12 mouse cellular contexts compared by ENCODE assay signal in genomic region chr2:174917975-174918374, GRCm38 (mm10).
DNase-seq lines count a peak whose midpoint lies in the region; ATAC-seq lines count a peak whose summit lies in the region.
"Had no signal": no experiment of that assay in that cellular context is flagged by ENCODE, and none has a peak within 500 bp of the region (broad histone marks: within the 10 kb centered on the region; RNA-seq: fewer than 3 reads in every experiment).

No protein-coding gene starts in this region.

- peak; percentile 37; the same call in 1 of the 2 replicates for ATAC-seq in kidney, embryonic 15.5 days (replicated peaks; ENCODE audit: low FRiP score)
- peak; percentile 65 for ATAC-seq in forebrain, embryonic 12.5 days (ENCODE audit: low FRiP score)
- ATAC-seq in limb, embryonic 12.5 days (ENCODE audit: insufficient number of reproducible peaks, insufficient read depth, low FRiP score, low TSS enrichment, low read depth) = peak; percentile 58; the same call in 1 of the 2 replicates

- no peak overlapping the region for H3K4me2 ChIP-seq in kidney, embryonic 15.5 days
- peak overlapping the region; percentile 41 for H3K4me2 ChIP-seq in forebrain, embryonic 12.5 days
- peak overlapping the region; percentile 32; the same call in 1 of the 2 replicates for H3K4me2 ChIP-seq in limb, embryonic 12.5 days

- no peaks in the 10 kb centered on the region for H3K36me3 ChIP-seq in kidney, embryonic 15.5 days
- no peaks in the 10 kb centered on the region for H3K36me3 ChIP-seq in forebrain, embryonic 12.5 days (replicated peaks)
- H3K36me3 ChIP-seq in limb, embryonic 12.5 days = no peaks in the 10 kb centered on the region

- H3K4me3 ChIP-seq in kidney, embryonic 15.5 days (replicated peaks) = no peak overlapping the region
- 0 out of 2 replicates have a peak overlapping the region, but pooled peaks have one; percentile 4 for H3K4me3 ChIP-seq in forebrain, embryonic 12.5 days (replicated peaks)
- no peak overlapping the region for H3K4me3 ChIP-seq in limb, embryonic 12.5 days (replicated peaks)

- DNase-seq in kidney, postnatal 25 days = no peak
- peak; percentile 51 for DNase-seq in retina, embryonic 14.5 days (ENCODE audit: low spot score)
- DNase-seq in frontal cortex, postnatal 36 days (ENCODE audit: low spot score in 2 of 2) = no peak
- no peak for DNase-seq in ovary, postnatal 10 days (ENCODE audit: low spot score)
- DNase-seq in urinary bladder, adult 2 months (ENCODE audit: low spot score) = no peak
- DNase-seq: cerebellum, adult 11 months; heart, postnatal 36 days; layer of hippocampus, postnatal 36 days; thymus, postnatal 25 days had no signal

- no peaks in the 10 kb centered on the region for H3K27me3 ChIP-seq in kidney, embryonic 15.5 days
- no peaks in the 10 kb centered on the region for H3K27me3 ChIP-seq in forebrain, embryonic 12.5 days
- H3K27me3 ChIP-seq in limb, embryonic 12.5 days = no peaks in the 10 kb centered on the region

- H3K9ac ChIP-seq in kidney, embryonic 15.5 days = no peak overlapping the region
- peak overlapping the region; percentile 49 for H3K9ac ChIP-seq in forebrain, embryonic 12.5 days
- no peak overlapping the region for H3K9ac ChIP-seq in limb, embryonic 12.5 days (replicated peaks)

- no peaks in the 10 kb centered on the region for H3K9me3 ChIP-seq in kidney, embryonic 15.5 days (replicated peaks)
- no peaks in the 10 kb centered on the region for H3K9me3 ChIP-seq in forebrain, embryonic 12.5 days
- no peaks in the 10 kb centered on the region for H3K9me3 ChIP-seq in limb, embryonic 12.5 days

- H3K27ac ChIP-seq in kidney, embryonic 15.5 days = no peak overlapping the region; the same call in 1 of the 2 replicates
- H3K27ac ChIP-seq in forebrain, embryonic 12.5 days = peak overlapping the region; percentile 97
- H3K27ac ChIP-seq in limb, embryonic 12.5 days = peak overlapping the region; percentile 74

- peaks cover 15% of the 10 kb centered on the region for H3K4me1 ChIP-seq in kidney, embryonic 15.5 days
- H3K4me1 ChIP-seq in forebrain, embryonic 12.5 days = peaks cover 24% of the 10 kb centered on the region
- H3K4me1 ChIP-seq in limb, embryonic 12.5 days (replicated peaks) = 0 out of 2 replicates have a peak, but pooled peaks cover 6% of the 10 kb centered on the region

- WGBS in kidney, embryonic 15.5 days = 17% methylated on average over 5 of the region's 5 CpGs
- WGBS in forebrain, embryonic 12.5 days = 12% methylated on average over 5 of the region's 5 CpGs
- 22% methylated on average over 5 of the region's 5 CpGs for WGBS in limb, embryonic 12.5 days
